Mouse (Mus musculus) small intestine, adult 2 months (tissue): ENCODE data around the gene H60b. TPM values are rescaled to one million over a fixed set of nuclear protein-coding genes. Genes with fewer than 3 reads are reported as not detected.
"Not testable (repeated sequence)": the region's sequence is repeated elsewhere in the genome, so short reads cannot be mapped to it uniquely, and the experiment has no call there.

Source experiments
- H3K27ac ChIP-seq: fragments of 200-500 bp; 2 replicates; pipeline ENCODE4 v1.5.1; 2012; ENCODE audit warnings: low read depth, low read length, control low read depth, inconsistent platforms; ENCODE audit not compliant: insufficient read depth
- H3K27me3 ChIP-seq: fragments of 200-500 bp; 2 replicates; pipeline ENCODE4 v1.6.1; 2012; ENCODE audit warnings: mild to moderate bottlenecking, moderate library complexity, low read length, inconsistent platforms; ENCODE audit not compliant: control insufficient read depth, insufficient read depth
- H3K36me3 ChIP-seq: fragments of 200-500 bp; 2 replicates; pipeline ENCODE4 v1.6.1; 2012; ENCODE audit warnings: mild to moderate bottlenecking, low read length, control low read depth, inconsistent platforms; ENCODE audit not compliant: control insufficient read depth, insufficient read depth
- H3K4me1 ChIP-seq: fragments of 200-500 bp; 2 replicates; pipeline ENCODE4 v1.6.1; 2012; ENCODE audit warnings: low read length, inconsistent platforms, mixed read lengths; ENCODE audit not compliant: control insufficient read depth, insufficient read depth, insufficient read length
- H3K4me3 ChIP-seq: fragments of 200-500 bp; 2 replicates; pipeline ENCODE4 v1.5.1; 2012; ENCODE audit warnings: low read depth, mild to moderate bottlenecking, control low read depth, inconsistent platforms, low read length, moderate library complexity
- CTCF ChIP-seq: fragments of 200-500 bp; IDR thresholded peaks from 2 replicates; pipeline ENCODE4 v1.5.1; 2012; ENCODE audit warnings: low read depth, mild to moderate bottlenecking, control low read depth, inconsistent platforms, low read length, moderate library complexity, mixed read lengths; ENCODE audit not compliant: insufficient replicate concordance, insufficient read length; ENCODE audit errors: extremely low read depth
- POLR2A ChIP-seq: fragments of 200-500 bp; IDR thresholded peaks from 2 replicates; pipeline ENCODE4 v1.6.1; 2012; ENCODE audit warnings: low read depth, mild to moderate bottlenecking, control low read depth, inconsistent platforms, low read length, moderate library complexity
- WGBS: fragments of 180-500 bp; shearing (Covaris S2); methylation state at CpG from one replicate; pipeline ENCODE4 v1.1.7; 2018; 5-methylcytosine and 5-hydroxymethylcytosine counted together
- polyA plus RNA-seq: library from polyadenylated mRNA; depleted of rRNA; stranded (reverse); fragments of >200 nt; gene quantifications from 2 replicates; pipeline ENCODE4 v1.2.3, GENCODE M21; 2012

Gene H60b
- polyA plus RNA-seq, 1 experiment, result not detected

GRCm38 (mm10) chr10:22154871-22155799 lies 3.3 kb upstream of the H60b start:
- Histone ChIP-seq H3K4me1 (peaks cover 6% of the 10 kb centered on the region), H3K27ac (no peak overlapping the region), H3K4me3 (no peak overlapping the region), H3K36me3 (no peaks in the 10 kb centered on the region), H3K27me3 (peaks cover 56% of the 10 kb centered on the region)
- TF ChIP-seq CTCF (no peak), POLR2A (no peak)
- WGBS, result 52% methylated on average over 3 of the region's 3 CpGs

GRCm38 (mm10) chr10:22159131-22159561 lies 760 bp downstream of the H60b start:
- Histone ChIP-seq H3K27ac (no peak overlapping the region), H3K4me1 (peaks cover 2% of the 10 kb centered on the region; the same call in 1 of the 2 replicates), H3K4me3 (peak overlapping the region; percentile 47), H3K36me3 (no peaks in the 10 kb centered on the region), H3K27me3 (peaks cover 40% of the 10 kb centered on the region)
- 3% methylated on average over 24 of the region's 24 CpGs for WGBS
- TF ChIP-seq POLR2A (no peak), CTCF (no peak)

GRCm38 (mm10) chr10:22159581-22160140 lies 1.3 kb downstream of the H60b start:
- WGBS, result 25% methylated on average over 23 of the region's 23 CpGs
- Histone ChIP-seq H3K4me1 (peaks cover 2% of the 10 kb centered on the region; the same call in 1 of the 2 replicates), H3K27me3 (peaks cover 37% of the 10 kb centered on the region), H3K27ac (no peak overlapping the region), H3K36me3 (no peaks in the 10 kb centered on the region), H3K4me3 (no peak overlapping the region)
- TF ChIP-seq POLR2A (no peak), CTCF (no peak)

GRCm38 (mm10) chr10:22163279-22163678 lies 4.9 kb downstream of the H60b start:
- H3K27me3 ChIP-seq, result peaks cover 17% of the 10 kb centered on the region
- H3K4me1 ChIP-seq, H3K27ac ChIP-seq, H3K4me3 ChIP-seq, H3K36me3 ChIP-seq: not testable (repeated sequence)
- 5% methylated on average over 9 of the region's 9 CpGs for WGBS

- not testable (repeated sequence) for H3K4me1 ChIP-seq, H3K4me3 ChIP-seq, H3K27ac ChIP-seq, H3K36me3 ChIP-seq
- peaks cover 11% of the 10 kb centered on the region for H3K27me3 ChIP-seq
- WGBS, result 32% methylated on average over 16 of the region's 16 CpGs
- TF ChIP-seq CTCF, result peak; percentile 16; the same call in 1 of the 2 replicates
Observed at GRCm38 (mm10) chr10:22163705-22164583, 5.6 kb downstream of the H60b start.

- not testable (repeated sequence) for H3K4me1 ChIP-seq, H3K27ac ChIP-seq, H3K36me3 ChIP-seq, H3K27me3 ChIP-seq, H3K4me3 ChIP-seq
- 60% methylated on average over 5 of the region's 5 CpGs for WGBS
Observed at GRCm38 (mm10) chr10:22165328-22166003, 7.1 kb downstream of the H60b start.

GRCm38 (mm10) chr10:22166025-22166424 lies 7.6 kb downstream of the H60b start:
- not testable (repeated sequence) for H3K27me3 ChIP-seq, H3K27ac ChIP-seq, H3K36me3 ChIP-seq, H3K4me1 ChIP-seq, H3K4me3 ChIP-seq
- 28% methylated on average over 2 of the region's 2 CpGs for WGBS

- H3K27me3 ChIP-seq, H3K27ac ChIP-seq, H3K36me3 ChIP-seq, H3K4me1 ChIP-seq, H3K4me3 ChIP-seq: not testable (repeated sequence)
- 81% methylated on average over 1 of the region's 1 CpGs for WGBS
Observed at GRCm38 (mm10) chr10:22167061-22167460, 8.7 kb downstream of the H60b start.

- H3K27me3 ChIP-seq, H3K27ac ChIP-seq, H3K4me1 ChIP-seq: not testable (repeated sequence)
Observed at GRCm38 (mm10) chr10:22169116-22169515, 10.7 kb downstream of the H60b start.

GRCm38 (mm10) chr10:22172431-22173334 lies 14.3 kb downstream of the H60b start:
- not testable (repeated sequence) for H3K4me3 ChIP-seq, H3K36me3 ChIP-seq, H3K4me1 ChIP-seq, H3K27me3 ChIP-seq, H3K27ac ChIP-seq
- 34% methylated on average over 5 of the region's 5 CpGs for WGBS

More at GRCm38 (mm10) chr10:22169116-22169515, 10.7 kb downstream of the H60b start:
- H3K36me3 ChIP-seq, H3K4me3 ChIP-seq: not testable (repeated sequence)
